ENCODE assay signal across 24 mouse cellular contexts in the genomic region with DNA sequence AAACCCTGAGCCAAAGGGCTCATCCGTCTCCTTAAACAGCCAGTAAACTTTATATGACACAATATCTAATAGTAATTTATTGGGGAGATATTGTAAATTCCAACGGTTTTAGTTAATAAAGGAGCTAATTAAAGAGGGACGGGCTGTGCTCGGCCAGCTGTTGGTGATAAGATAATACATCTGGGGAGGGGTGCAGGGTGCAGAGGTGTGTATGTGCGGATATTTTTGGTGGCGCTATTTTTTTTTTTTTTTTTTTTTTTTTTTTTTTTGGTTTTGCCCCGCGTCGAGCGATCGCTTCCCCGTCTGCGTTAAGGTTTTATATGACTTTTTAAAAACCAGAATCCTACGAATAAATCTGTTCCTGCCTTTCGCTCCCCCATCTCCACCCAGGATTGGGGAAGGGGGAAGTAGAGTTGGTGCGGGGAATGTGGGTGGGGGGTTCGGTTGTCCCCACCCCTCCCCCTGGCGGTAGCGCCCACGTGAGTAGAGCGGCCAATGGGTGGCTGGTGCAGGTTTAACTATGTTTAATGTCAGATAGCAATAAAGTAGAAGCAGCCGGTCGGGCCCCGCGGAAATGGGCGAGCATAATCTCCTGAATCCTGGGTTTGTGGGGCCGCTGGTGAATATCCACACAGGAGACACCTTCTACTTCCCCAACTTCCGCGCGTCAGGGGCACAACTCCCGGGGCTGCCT. TPM values are rescaled to one million over a fixed set of nuclear protein-coding genes. Genes with fewer than 3 reads are reported as not detected.
DNase-seq lines count a peak whose midpoint lies in the region; ATAC-seq and TF ChIP-seq lines count a peak whose summit lies in the region.
"Had no signal": no experiment of that assay in that cellular context is flagged by ENCODE, and none has a peak within 500 bp of the region (broad histone marks: within the 10 kb centered on the region; RNA-seq: fewer than 3 reads in every experiment).

A gene (plus strand): TSS at position 479 of the 694 bp plus-strand sequence.

- H3K27me3 ChIP-seq in intestine, embryonic 15.5 days (replicated peaks): peaks cover 99% of the 10 kb centered on the region
- peaks cover 98% of the 10 kb centered on the region for H3K27me3 ChIP-seq in intestine, embryonic 16.5 days (replicated peaks; ENCODE audit: control insufficient read depth, insufficient read depth, low read length)
- H3K27me3 ChIP-seq in ES-Bruce4 (ENCODE audit: control insufficient read depth, insufficient read depth, low read length, poor library complexity, severe bottlenecking): peaks cover 54% of the 10 kb centered on the region
- peaks cover 100% of the 10 kb centered on the region for H3K27me3 ChIP-seq in embryonic facial prominence, embryonic 13.5 days
- peaks cover 100% of the 10 kb centered on the region for H3K27me3 ChIP-seq in limb, embryonic 15.5 days

- H3K9ac ChIP-seq in intestine, embryonic 15.5 days: no peak within 1 kb of the TSS
- H3K9ac ChIP-seq in intestine, embryonic 16.5 days (ENCODE audit: low read depth, low read length): no peak within 1 kb of the TSS
- no peak within 1 kb of the TSS for H3K9ac ChIP-seq in ES-Bruce4 (ENCODE audit: low read depth, poor library complexity, severe bottlenecking)
- H3K9ac ChIP-seq in embryonic facial prominence, embryonic 13.5 days: no peak within 1 kb of the TSS
- H3K9ac ChIP-seq in limb, embryonic 15.5 days: no peak within 1 kb of the TSS
- H3K9ac ChIP-seq: forebrain, embryonic 12.5 days; hindbrain, embryonic 15.5 days; liver, postnatal 0 days; midbrain, embryonic 12.5 days had no signal

- peaks cover 4% of the 10 kb centered on the region; the same call in 1 of the 2 replicates for H3K4me1 ChIP-seq in intestine, embryonic 15.5 days (replicated peaks)
- H3K4me1 ChIP-seq in intestine, embryonic 16.5 days (ENCODE audit: control insufficient read depth, insufficient read depth, low read length): no peaks in the 10 kb centered on the region
- peaks cover 5% of the 10 kb centered on the region for H3K4me1 ChIP-seq in ES-Bruce4 (ENCODE audit: control insufficient read depth, insufficient read depth, low read length)
- peaks cover 3% of the 10 kb centered on the region; the same call in 1 of the 2 replicates for H3K4me1 ChIP-seq in embryonic facial prominence, embryonic 13.5 days
- H3K4me1 ChIP-seq in limb, embryonic 15.5 days: peaks cover 22% of the 10 kb centered on the region
- H3K4me1 ChIP-seq: forebrain, embryonic 12.5 days; hindbrain, embryonic 15.5 days had no signal

- no peak within 1 kb of the TSS for H3K27ac ChIP-seq in intestine, embryonic 15.5 days
- no peak within 1 kb of the TSS for H3K27ac ChIP-seq in intestine, embryonic 16.5 days (ENCODE audit: low read length)
- H3K27ac ChIP-seq in ES-Bruce4 (ENCODE audit: insufficient read depth, low read length): no peak within 1 kb of the TSS
- no peak within 1 kb of the TSS for H3K27ac ChIP-seq in embryonic facial prominence, embryonic 13.5 days
- peak within 1 kb of the TSS; percentile 61 for H3K27ac ChIP-seq in limb, embryonic 15.5 days
- H3K27ac ChIP-seq: forebrain, embryonic 12.5 days; heart, embryonic 10.5 days; hindbrain, embryonic 15.5 days; midbrain, embryonic 12.5 days had no signal

- no peak for DNase-seq in cerebellum, postnatal 25 days
- no peak for DNase-seq in spleen, postnatal 4 days (ENCODE audit: low spot score in 2 of 2)
- DNase-seq: adrenal gland, postnatal 25 days; cerebellum, adult 2 months; gastrocnemius, postnatal 25 days; kidney, adult 2 months; kidney, postnatal 4 days; left cerebral cortex, postnatal 4 days; liver, postnatal 0 days; right cerebral cortex, postnatal 14 days; thymus, postnatal 14 days had no signal

- H3K4me3 ChIP-seq in intestine, embryonic 15.5 days (replicated peaks): 0 out of 2 replicates have a peak within 1 kb of the TSS, but pooled peaks have one; percentile 4
- H3K4me3 ChIP-seq in intestine, embryonic 16.5 days (ENCODE audit: low read length): no peak within 1 kb of the TSS; the same call in 1 of the 2 replicates
- H3K4me3 ChIP-seq in ES-Bruce4 (ENCODE audit: low read depth, low read length): peak within 1 kb of the TSS; percentile 47
- 0 out of 2 replicates have a peak within 1 kb of the TSS, but pooled peaks have one; percentile 4 for H3K4me3 ChIP-seq in embryonic facial prominence, embryonic 13.5 days
- H3K4me3 ChIP-seq in limb, embryonic 15.5 days: peak within 1 kb of the TSS; percentile 36
- H3K4me3 ChIP-seq: forebrain, embryonic 12.5 days; hindbrain, embryonic 15.5 days; midbrain, embryonic 12.5 days had no signal

- WGBS in intestine, embryonic 15.5 days: 1% methylated on average over 31 of the region's 31 CpGs
- 1% methylated on average over 31 of the region's 31 CpGs for WGBS in intestine, embryonic 16.5 days
- under 1% methylated on average over 31 of the region's 31 CpGs for WGBS in embryonic facial prominence, embryonic 13.5 days
- under 1% methylated on average over 31 of the region's 31 CpGs for WGBS in limb, embryonic 15.5 days

- no peaks in the 10 kb centered on the region; the same call in 1 of the 2 replicates for H3K9me3 ChIP-seq in intestine, embryonic 15.5 days
- no peaks in the 10 kb centered on the region for H3K9me3 ChIP-seq in intestine, embryonic 16.5 days (ENCODE audit: control insufficient read depth, low read length)
- no peaks in the 10 kb centered on the region for H3K9me3 ChIP-seq in ES-Bruce4 (replicated peaks; ENCODE audit: control insufficient read depth, insufficient read depth, low read length, poor library complexity, severe bottlenecking)
- no peaks in the 10 kb centered on the region for H3K9me3 ChIP-seq in embryonic facial prominence, embryonic 13.5 days
- no peaks in the 10 kb centered on the region for H3K9me3 ChIP-seq in limb, embryonic 15.5 days
- H3K9me3 ChIP-seq: forebrain, embryonic 12.5 days; heart, embryonic 10.5 days; hindbrain, embryonic 15.5 days; midbrain, embryonic 12.5 days had no signal

- H3K36me3 ChIP-seq in intestine, embryonic 15.5 days: no peaks in the 10 kb centered on the region
- H3K36me3 ChIP-seq in intestine, embryonic 16.5 days (ENCODE audit: control insufficient read depth, insufficient read depth, low read length): no peaks in the 10 kb centered on the region
- no peaks in the 10 kb centered on the region for H3K36me3 ChIP-seq in ES-Bruce4 (ENCODE audit: control insufficient read depth, insufficient read depth, low read length, poor library complexity, severe bottlenecking)
- no peaks in the 10 kb centered on the region for H3K36me3 ChIP-seq in embryonic facial prominence, embryonic 13.5 days
- H3K36me3 ChIP-seq in limb, embryonic 15.5 days: no peaks in the 10 kb centered on the region
- H3K36me3 ChIP-seq: forebrain, embryonic 12.5 days; heart, embryonic 10.5 days; hindbrain, embryonic 15.5 days; midbrain, embryonic 12.5 days had no signal

- no peak within 1 kb of the TSS for H3K4me2 ChIP-seq in intestine, embryonic 15.5 days (replicated peaks)
- H3K4me2 ChIP-seq in intestine, embryonic 16.5 days (ENCODE audit: low read depth, low read length): no peak within 1 kb of the TSS
- no peak within 1 kb of the TSS for H3K4me2 ChIP-seq in embryonic facial prominence, embryonic 13.5 days
- H3K4me2 ChIP-seq in limb, embryonic 15.5 days: peak within 1 kb of the TSS; percentile 38
- H3K4me2 ChIP-seq: forebrain, embryonic 12.5 days; hindbrain, embryonic 15.5 days; midbrain, embryonic 12.5 days had no signal

- ATAC-seq in intestine, embryonic 15.5 days: no peak
- no peak for ATAC-seq in intestine, embryonic 16.5 days
- ATAC-seq in embryonic facial prominence, embryonic 13.5 days (ENCODE audit: insufficient number of reproducible peaks, insufficient read depth, low FRiP score, low TSS enrichment, low read depth): no peak
- ATAC-seq in limb, embryonic 15.5 days (ENCODE audit: insufficient number of reproducible peaks, low FRiP score, low TSS enrichment, low read depth): no peak
- ATAC-seq in activated CD4-positive, CD25-positive, alpha-beta regulatory T cell, adult 4 months: no peak
- ATAC-seq: liver, postnatal 0 days had no signal

- no peak for TF ChIP-seq POLR2A in ES-Bruce4 (IDR thresholded peaks at IDR 0.05; ENCODE audit: insufficient read depth, low read length)

- no peak for TF ChIP-seq EP300 in ES-Bruce4 (IDR thresholded peaks at IDR 0.05; ENCODE audit: insufficient read depth, low read depth, low read length)

- no peak for TF ChIP-seq CTCF in ES-Bruce4 (IDR thresholded peaks at IDR 0.05; ENCODE audit: low read depth, low read length)

RNA-seq across cellular contexts. Expression of the gene that starts here (rescaled TPM):
- not detected in 2 replicates for polyA plus RNA-seq in intestine, embryonic 15.5 days (2015; fragmentation: Nextera tagmentation; extraction: Ambion mirVana)
- not detected in 2 replicates for polyA plus RNA-seq in intestine, embryonic 16.5 days (2015; fragmentation: Nextera tagmentation; extraction: Ambion mirVana)
- polyA plus RNA-seq in ES-Bruce4 (2011; ENCODE audit: insufficient read depth, insufficient read length, low read depth, missing spikeins): not detected in 2 replicates
- polyA plus RNA-seq in embryonic facial prominence, embryonic 13.5 days (2015; fragmentation: Nextera tagmentation; extraction: Ambion mirVana): not detected in 2 replicates
- polyA plus RNA-seq in limb, embryonic 15.5 days (2015; fragmentation: Nextera tagmentation; extraction: Ambion mirVana): 3.9 TPM in 2 replicates
- not detected for polyA plus RNA-seq in activated CD4-positive, CD25-positive, alpha-beta regulatory T cell, adult 4 months (2017; shearing (Covaris generic))
- polyA plus RNA-seq: cerebellum, adult 2 months; forebrain, embryonic 12.5 days; frontal cortex, adult 2 months; heart, embryonic 10.5 days; hindbrain, embryonic 15.5 days; kidney, adult 2 months; liver, postnatal 0 days; midbrain, embryonic 12.5 days; spleen, adult 2 months; stomach, embryonic 16.5 days had no signal
